8 mouse cellular contexts compared by ENCODE assay signal in the genomic region with DNA sequence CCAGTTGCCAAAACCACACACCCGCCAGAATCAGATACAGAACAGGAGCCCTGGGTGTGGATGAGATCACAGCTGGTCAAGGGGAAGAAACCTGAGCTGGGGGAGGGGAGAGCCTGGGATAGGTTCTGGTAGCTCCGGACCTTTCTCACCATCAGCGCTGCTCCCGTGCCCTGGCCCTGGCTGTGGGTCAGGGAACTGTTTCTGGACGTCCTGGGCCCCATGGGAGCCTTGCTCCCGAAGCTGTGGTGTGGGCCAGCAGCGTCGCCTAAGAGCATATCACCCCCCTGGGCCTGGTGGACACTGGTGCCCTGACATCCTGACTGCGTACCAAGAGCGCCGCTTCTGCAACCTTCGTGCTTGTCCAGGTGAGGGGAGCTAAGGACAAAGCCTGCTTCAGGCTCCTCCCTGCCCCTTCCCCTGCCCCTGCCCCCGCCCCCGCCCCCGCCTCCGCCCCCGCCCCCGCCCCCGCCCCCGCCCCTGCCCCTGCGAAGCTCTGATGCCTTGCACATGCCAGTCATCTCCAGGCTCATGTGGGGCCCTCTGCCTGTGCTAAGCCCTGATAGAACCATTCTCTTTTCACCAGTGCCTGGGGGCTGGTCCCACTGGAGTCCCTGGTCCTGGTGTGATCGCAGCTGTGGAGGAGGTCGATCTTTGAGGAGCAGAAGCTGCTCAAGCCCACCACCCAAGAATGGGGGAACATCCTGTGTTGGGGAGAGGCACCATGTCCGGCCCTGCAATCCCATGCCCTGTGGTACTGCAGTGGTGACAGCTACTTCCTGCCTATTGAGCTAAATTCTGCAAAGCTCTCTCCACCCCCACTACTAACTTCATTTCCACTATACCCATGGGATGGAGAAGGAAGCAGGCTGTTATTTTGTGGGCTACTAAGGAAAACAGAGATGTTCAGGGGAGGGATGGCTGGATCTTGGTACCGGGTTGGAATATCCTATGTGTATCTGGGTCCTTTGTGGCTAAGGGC. TPM values are rescaled to one million over a fixed set of nuclear protein-coding genes. Genes with fewer than 3 reads are reported as not detected.
DNase-seq lines count a peak whose midpoint lies in the region; ATAC-seq and TF ChIP-seq lines count a peak whose summit lies in the region.

No protein-coding gene starts in this region.

- DNase-seq in lung, embryonic 14.5 days = peak; percentile 34
- no peak for DNase-seq in lung, postnatal 14 days
- peak; percentile 74 for DNase-seq in gastrocnemius, postnatal 25 days
- peak; percentile 36 for DNase-seq in mesoderm, embryonic 11.5 days (ENCODE audit: low read depth, low spot score)
- DNase-seq in right cerebral cortex, postnatal 36 days (ENCODE audit: low spot score in 2 of 2) = no peak
- no peak for DNase-seq in adipocyte (ENCODE audit: low spot score)
- DNase-seq in cerebellum, adult 9-10 months = no peak

- peak; percentile 55; the same call in 1 of the 2 replicates for ATAC-seq in lung, embryonic 14.5 days (ENCODE audit: insufficient read depth)
- peak; percentile 48 for ATAC-seq in intestine, embryonic 15.5 days

- H3K9ac ChIP-seq in lung, embryonic 14.5 days = peak overlapping the region; percentile 42; the same call in 1 of the 2 replicates
- 0 out of 2 replicates have a peak overlapping the region, but pooled peaks have one; percentile 2 for H3K9ac ChIP-seq in intestine, embryonic 15.5 days

- no peak for TF ChIP-seq CTCF in lung, embryonic 14.5 days (IDR thresholded peaks at IDR 0.05; ENCODE audit: low read depth)

- WGBS in lung, embryonic 14.5 days = 9% methylated on average over 25 of the region's 25 CpGs
- WGBS in intestine, embryonic 15.5 days = 10% methylated on average over 20 of the region's 25 CpGs

- H3K36me3 ChIP-seq in lung, embryonic 14.5 days (ENCODE audit: insufficient read depth) = no peaks in the 10 kb centered on the region
- no peaks in the 10 kb centered on the region for H3K36me3 ChIP-seq in intestine, embryonic 15.5 days

- 0 out of 2 replicates have a peak, but pooled peaks cover 3% of the 10 kb centered on the region for H3K27me3 ChIP-seq in lung, embryonic 14.5 days (ENCODE audit: insufficient read depth, low read length)
- H3K27me3 ChIP-seq in intestine, embryonic 15.5 days (replicated peaks) = no peaks in the 10 kb centered on the region

- H3K9me3 ChIP-seq in lung, embryonic 14.5 days (ENCODE audit: low read depth, low read length) = no peaks in the 10 kb centered on the region
- H3K9me3 ChIP-seq in intestine, embryonic 15.5 days = no peaks in the 10 kb centered on the region

- H3K4me1 ChIP-seq in lung, embryonic 14.5 days (ENCODE audit: insufficient read depth) = no peaks in the 10 kb centered on the region
- peaks cover 12% of the 10 kb centered on the region for H3K4me1 ChIP-seq in intestine, embryonic 15.5 days (replicated peaks)

- peak overlapping the region; percentile 21; the same call in 1 of the 2 replicates for H3K4me3 ChIP-seq in lung, embryonic 14.5 days (ENCODE audit: low read depth, low read length)
- peak overlapping the region; percentile 19; the same call in 1 of the 2 replicates for H3K4me3 ChIP-seq in intestine, embryonic 15.5 days (replicated peaks)

- H3K4me2 ChIP-seq in lung, embryonic 14.5 days = peak overlapping the region; percentile 56
- H3K4me2 ChIP-seq in intestine, embryonic 15.5 days (replicated peaks) = peak overlapping the region; percentile 54

- H3K27ac ChIP-seq in lung, embryonic 14.5 days (ENCODE audit: low read depth) = 0 out of 2 replicates have a peak overlapping the region, but pooled peaks have one; percentile 24
- H3K27ac ChIP-seq in intestine, embryonic 15.5 days = 0 out of 2 replicates have a peak overlapping the region, but pooled peaks have one; percentile 33

RNA-seq across cellular contexts. Expression of a gene that starts 40.0 kb away (rescaled TPM):
- 0.11 and 0.18 TPM in 2 replicates for polyA plus RNA-seq in lung, embryonic 14.5 days (2014; fragmentation: Nextera tagmentation; extraction: Ambion mirVana)
- under 1 TPM; 0.24 to 0.38 TPM for total RNA-seq in gastrocnemius, postnatal 25 days (2021)
- polyA plus RNA-seq in intestine, embryonic 15.5 days (2015; fragmentation: Nextera tagmentation; extraction: Ambion mirVana) = 0.54 and 1.1 TPM in 2 replicates

RNA-seq across cellular contexts. Expression of a gene that starts 42.4 kb away (rescaled TPM):
- 20.7 TPM in 2 replicates for polyA plus RNA-seq in lung, embryonic 14.5 days (2014; fragmentation: Nextera tagmentation; extraction: Ambion mirVana)
- total RNA-seq in gastrocnemius, postnatal 25 days (2021) = 10 to 100 TPM; 22.4 to 34.1 TPM
- 17.2 and 18.4 TPM in 2 replicates for polyA plus RNA-seq in intestine, embryonic 15.5 days (2015; fragmentation: Nextera tagmentation; extraction: Ambion mirVana)

RNA-seq across cellular contexts. Expression of a gene that starts 49.4 kb away (rescaled TPM):
- polyA plus RNA-seq in lung, embryonic 14.5 days (2014; fragmentation: Nextera tagmentation; extraction: Ambion mirVana) = 7.4 and 7.9 TPM in 2 replicates
- total RNA-seq in gastrocnemius, postnatal 25 days (2021) = 10 to 100 TPM; 43.0 to 45.0 TPM
- polyA plus RNA-seq in intestine, embryonic 15.5 days (2015; fragmentation: Nextera tagmentation; extraction: Ambion mirVana) = 23.3 and 25.0 TPM in 2 replicates

Comparison
In these comparisons a context has a peak if more than half of its experiments do, and no peak if none do; other contexts are left out.
1. DNase-seq: peak in lung, embryonic 14.5 days (single experiment), gastrocnemius, postnatal 25 days (single experiment) and mesoderm, embryonic 11.5 days (single experiment); none in lung, postnatal 14 days (single experiment), right cerebral cortex, postnatal 36 days (0 of 2), adipocyte (single experiment) and cerebellum, adult 9-10 months (single experiment).